Mouse (Mus musculus): ENCODE results near the gene Hrasls. TPM values are rescaled to one million over a fixed set of nuclear protein-coding genes. Genes with fewer than 3 reads are reported as not detected.

Gene Hrasls
- polyA plus RNA-seq, 1 experiment from 2014 or later = 1.4 TPM

- H3K9ac ChIP-seq (replicated peaks; ENCODE audit: low read length) = no peak overlapping the region
- no peak overlapping the region for H3K4me2 ChIP-seq (ENCODE audit: low read depth, low read length)
- no peaks in the 10 kb centered on the region for H3K27me3 ChIP-seq (ENCODE audit: control insufficient read depth, insufficient read depth, low read length)
- no peaks in the 10 kb centered on the region; the same call in 1 of the 2 replicates for H3K4me1 ChIP-seq (ENCODE audit: control insufficient read depth, insufficient read depth, low read length)
- no peak overlapping the region for H3K27ac ChIP-seq (replicated peaks; ENCODE audit: low read depth, low read length)
- WGBS = 90% methylated on average over 1 of the region's 1 CpGs
- no peak for DNase-seq (ENCODE audit: low spot score)
- H3K9me3 ChIP-seq (replicated peaks; ENCODE audit: control insufficient read depth, low read length) = no peaks in the 10 kb centered on the region
- no peak overlapping the region for H3K4me3 ChIP-seq (ENCODE audit: low read depth, low read length)
- no peaks in the 10 kb centered on the region for H3K36me3 ChIP-seq (replicated peaks; ENCODE audit: control insufficient read depth, insufficient read depth, low read depth, low read length)
- ATAC-seq (replicated peaks; ENCODE audit: insufficient number of reproducible peaks, low FRiP score, low TSS enrichment, low read depth) = no peak
Observed at GRCm38 (mm10) chr16:29195156-29195555, 14.3 kb upstream of the Hrasls start.

DNA sequence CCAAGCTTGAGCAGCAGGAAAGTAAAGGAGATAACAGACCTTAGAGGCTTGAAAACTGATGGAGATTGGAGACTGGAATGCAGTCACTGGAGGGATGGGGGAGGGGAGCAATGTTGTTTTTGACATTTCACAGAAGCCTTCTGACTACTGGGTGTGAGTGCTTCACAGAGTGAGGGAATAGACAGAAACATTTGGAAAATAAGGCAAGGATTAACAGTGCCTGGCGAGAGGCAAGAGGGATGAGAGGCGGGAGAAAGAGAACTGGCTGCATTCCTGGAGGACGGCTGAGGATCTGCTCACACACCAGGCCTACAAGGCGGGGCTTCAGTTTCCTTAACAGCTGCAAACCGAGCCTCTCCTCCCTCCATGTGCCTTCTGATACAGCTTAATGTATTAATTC is 11.0 kb upstream of the Hrasls start:
- WGBS = 7% methylated on average over 5 of the region's 5 CpGs
- H3K4me3 ChIP-seq (ENCODE audit: low read depth, low read length) = no peak overlapping the region
- no peak overlapping the region for H3K9ac ChIP-seq (replicated peaks; ENCODE audit: low read length)
- ATAC-seq (replicated peaks; ENCODE audit: insufficient number of reproducible peaks, low FRiP score, low TSS enrichment, low read depth) (0 out of 2 replicates have a peak, but pooled peaks have one; percentile 29), DNase-seq (ENCODE audit: low spot score) (peak; percentile 39)
- no peaks in the 10 kb centered on the region for H3K9me3 ChIP-seq (replicated peaks; ENCODE audit: control insufficient read depth, low read length)
- no peaks in the 10 kb centered on the region; the same call in 1 of the 2 replicates for H3K4me1 ChIP-seq (ENCODE audit: control insufficient read depth, insufficient read depth, low read length)
- no peak overlapping the region for H3K27ac ChIP-seq (replicated peaks; ENCODE audit: low read depth, low read length)
- no peak overlapping the region for H3K4me2 ChIP-seq (ENCODE audit: low read depth, low read length)
- no peaks in the 10 kb centered on the region for H3K27me3 ChIP-seq (ENCODE audit: control insufficient read depth, insufficient read depth, low read length)
- H3K36me3 ChIP-seq (replicated peaks; ENCODE audit: control insufficient read depth, insufficient read depth, low read depth, low read length) = no peaks in the 10 kb centered on the region

GRCm38 (mm10) chr16:29201146-29201545 is 8.3 kb upstream of the Hrasls start:
- no peak overlapping the region for H3K9ac ChIP-seq (replicated peaks; ENCODE audit: low read length)
- H3K4me2 ChIP-seq (ENCODE audit: low read depth, low read length) = no peak overlapping the region
- ATAC-seq (replicated peaks; ENCODE audit: insufficient number of reproducible peaks, low FRiP score, low TSS enrichment, low read depth) (no peak), DNase-seq (ENCODE audit: low spot score) (no peak)
- no peak overlapping the region for H3K27ac ChIP-seq (replicated peaks; ENCODE audit: low read depth, low read length)
- H3K36me3 ChIP-seq (replicated peaks; ENCODE audit: control insufficient read depth, insufficient read depth, low read depth, low read length) = no peaks in the 10 kb centered on the region
- no peak overlapping the region for H3K4me3 ChIP-seq (ENCODE audit: low read depth, low read length)
- no peaks in the 10 kb centered on the region; the same call in 1 of the 2 replicates for H3K4me1 ChIP-seq (ENCODE audit: control insufficient read depth, insufficient read depth, low read length)
- no peaks in the 10 kb centered on the region for H3K27me3 ChIP-seq (ENCODE audit: control insufficient read depth, insufficient read depth, low read length)
- WGBS = 77% methylated on average over 2 of the region's 2 CpGs
- H3K9me3 ChIP-seq (replicated peaks; ENCODE audit: control insufficient read depth, low read length) = no peaks in the 10 kb centered on the region

DNA sequence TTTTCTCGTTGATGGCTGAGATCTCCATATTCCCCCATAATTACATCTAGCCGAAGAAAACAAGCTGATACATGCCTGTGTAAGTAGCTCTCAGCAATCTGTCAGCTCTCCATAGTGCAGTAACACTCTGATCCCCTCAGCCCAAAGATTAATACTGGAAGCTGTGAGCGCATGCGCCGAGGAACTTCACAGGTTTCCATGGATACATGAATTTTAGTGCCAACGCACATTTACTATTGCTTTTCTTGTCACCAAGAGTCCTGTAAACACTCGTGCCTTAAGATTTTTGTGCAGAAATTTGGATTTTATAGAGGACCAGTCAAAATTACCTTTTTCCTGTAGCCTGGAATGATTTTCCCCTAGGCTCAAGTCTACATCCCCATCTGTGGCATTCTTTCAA is 4.6 kb upstream of the Hrasls start:
- H3K4me2 ChIP-seq (ENCODE audit: low read depth, low read length) = no peak overlapping the region
- DNase-seq (ENCODE audit: low spot score) (no peak), ATAC-seq (replicated peaks; ENCODE audit: insufficient number of reproducible peaks, low FRiP score, low TSS enrichment, low read depth) (no peak)
- H3K4me1 ChIP-seq (ENCODE audit: control insufficient read depth, insufficient read depth, low read length) = no peaks in the 10 kb centered on the region
- WGBS = 80% methylated on average over 7 of the region's 7 CpGs
- no peak overlapping the region for H3K27ac ChIP-seq (replicated peaks; ENCODE audit: low read depth, low read length)
- no peak overlapping the region for H3K9ac ChIP-seq (replicated peaks; ENCODE audit: low read length)
- H3K4me3 ChIP-seq (ENCODE audit: low read depth, low read length) = no peak overlapping the region
- no peaks in the 10 kb centered on the region for H3K9me3 ChIP-seq (replicated peaks; ENCODE audit: control insufficient read depth, low read length)
- H3K36me3 ChIP-seq (replicated peaks; ENCODE audit: control insufficient read depth, insufficient read depth, low read depth, low read length) = no peaks in the 10 kb centered on the region
- H3K27me3 ChIP-seq (ENCODE audit: control insufficient read depth, insufficient read depth, low read length) = no peaks in the 10 kb centered on the region

DNA sequence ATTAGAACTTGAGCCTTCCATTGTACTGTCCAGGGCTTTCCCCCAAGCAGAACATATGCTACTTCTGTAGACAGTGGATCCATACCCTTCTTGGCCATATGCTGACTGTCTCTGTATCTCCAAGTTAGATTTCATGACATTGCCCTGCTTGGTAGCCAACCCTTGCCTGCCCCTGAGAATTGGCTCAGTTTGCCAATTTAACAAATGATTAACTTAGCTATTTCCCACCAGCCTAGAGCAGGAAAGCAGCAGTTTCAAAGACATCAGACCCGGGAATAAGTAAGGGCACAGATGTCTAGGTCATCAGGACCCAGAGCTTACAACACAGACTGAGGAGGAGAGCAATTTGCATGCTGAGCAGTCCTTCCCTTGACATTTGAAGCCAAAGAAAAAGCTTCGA is 3.9 kb upstream of the Hrasls start:
- H3K9ac ChIP-seq (replicated peaks; ENCODE audit: low read length) = no peak overlapping the region
- H3K27ac ChIP-seq (replicated peaks; ENCODE audit: low read depth, low read length) = no peak overlapping the region
- no peaks in the 10 kb centered on the region for H3K9me3 ChIP-seq (replicated peaks; ENCODE audit: control insufficient read depth, low read length)
- H3K4me3 ChIP-seq (ENCODE audit: low read depth, low read length) = no peak overlapping the region
- H3K36me3 ChIP-seq (replicated peaks; ENCODE audit: control insufficient read depth, insufficient read depth, low read depth, low read length) = no peaks in the 10 kb centered on the region
- no peaks in the 10 kb centered on the region for H3K4me1 ChIP-seq (ENCODE audit: control insufficient read depth, insufficient read depth, low read length)
- ATAC-seq (replicated peaks; ENCODE audit: insufficient number of reproducible peaks, low FRiP score, low TSS enrichment, low read depth) = no peak
- WGBS = 28% methylated on average over 2 of the region's 2 CpGs
- H3K27me3 ChIP-seq (ENCODE audit: control insufficient read depth, insufficient read depth, low read length) = no peaks in the 10 kb centered on the region
- no peak overlapping the region for H3K4me2 ChIP-seq (ENCODE audit: low read depth, low read length)
- DNase-seq (ENCODE audit: low spot score) = no peak

- Histone ChIP-seq H3K4me3 (ENCODE audit: low read depth, low read length) (no peak overlapping the region), H3K9ac (replicated peaks; ENCODE audit: low read length) (no peak overlapping the region), H3K27ac (replicated peaks; ENCODE audit: low read depth, low read length) (no peak overlapping the region), H3K36me3 (replicated peaks; ENCODE audit: control insufficient read depth, insufficient read depth, low read depth, low read length) (no peaks in the 10 kb centered on the region), H3K27me3 (ENCODE audit: control insufficient read depth, insufficient read depth, low read length) (no peaks in the 10 kb centered on the region), H3K9me3 (replicated peaks; ENCODE audit: control insufficient read depth, low read length) (no peaks in the 10 kb centered on the region), H3K4me2 (ENCODE audit: low read depth, low read length) (no peak overlapping the region), H3K4me1 (ENCODE audit: control insufficient read depth, insufficient read depth, low read length) (no peaks in the 10 kb centered on the region)
- DNase-seq (ENCODE audit: low spot score) (no peak), ATAC-seq (replicated peaks; ENCODE audit: insufficient number of reproducible peaks, low FRiP score, low TSS enrichment, low read depth) (no peak)
- 70% methylated on average over 7 of the region's 7 CpGs for WGBS
Observed at GRCm38 (mm10) chr16:29208841-29209240, 654 bp upstream of the Hrasls start.

DNA sequence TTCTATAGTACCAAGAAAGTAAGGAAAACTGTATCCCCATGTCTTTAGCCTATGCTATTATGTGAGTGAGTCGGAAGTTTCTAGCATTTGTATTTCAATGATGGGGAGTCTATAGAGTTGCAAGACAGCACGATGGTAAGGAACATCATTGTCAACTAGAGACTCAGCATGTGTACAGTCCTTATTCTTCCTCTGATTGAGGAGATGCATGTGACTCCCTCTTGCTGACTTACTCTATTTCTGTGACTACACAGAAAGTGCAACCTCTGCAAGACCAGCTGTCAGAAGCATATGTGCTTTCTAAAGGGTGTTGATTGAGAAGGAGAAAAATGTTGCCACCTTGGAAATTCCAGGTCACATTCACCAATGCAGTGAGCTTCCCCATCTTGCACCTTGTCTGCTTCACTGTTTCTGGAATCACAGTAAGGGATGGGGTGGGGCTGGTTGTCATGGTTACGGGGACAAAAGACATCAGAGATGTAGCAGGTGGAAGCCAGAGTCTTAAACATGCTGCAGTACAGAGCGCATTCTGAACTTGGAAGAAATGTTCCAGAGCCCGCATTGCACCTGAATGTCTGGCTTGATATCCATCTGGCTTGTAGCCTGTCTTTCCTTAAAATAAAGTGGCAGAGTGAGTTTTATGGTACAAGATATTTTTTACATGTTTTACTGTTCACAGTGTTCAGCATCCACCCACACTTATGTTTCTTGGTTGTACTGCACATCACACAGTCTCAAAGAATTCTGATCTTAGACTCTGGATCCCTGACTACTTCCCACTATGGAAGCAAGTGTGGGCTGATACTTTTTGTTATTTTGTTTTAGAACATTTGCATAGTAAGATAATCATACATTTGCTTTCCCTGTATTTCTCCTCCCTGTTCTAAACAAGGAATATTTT is 7.2 kb downstream of the Hrasls start:
- DNase-seq (ENCODE audit: low spot score) = peak; percentile 20
- ATAC-seq (replicated peaks; ENCODE audit: insufficient number of reproducible peaks, low FRiP score, low TSS enrichment, low read depth) = no peak
- no peaks in the 10 kb centered on the region for H3K4me1 ChIP-seq (ENCODE audit: control insufficient read depth, insufficient read depth, low read length)

GRCm38 (mm10) chr16:29235951-29236350 is 26.5 kb downstream of the Hrasls start:
- Histone ChIP-seq H3K9me3 (replicated peaks; ENCODE audit: control insufficient read depth, low read length) (no peaks in the 10 kb centered on the region), H3K9ac (replicated peaks; ENCODE audit: low read length) (no peak overlapping the region), H3K27me3 (ENCODE audit: control insufficient read depth, insufficient read depth, low read length) (no peaks in the 10 kb centered on the region), H3K36me3 (replicated peaks; ENCODE audit: control insufficient read depth, insufficient read depth, low read depth, low read length) (no peaks in the 10 kb centered on the region), H3K4me1 (ENCODE audit: control insufficient read depth, insufficient read depth, low read length) (no peaks in the 10 kb centered on the region), H3K4me3 (ENCODE audit: low read depth, low read length) (no peak overlapping the region), H3K27ac (replicated peaks; ENCODE audit: low read depth, low read length) (no peak overlapping the region), H3K4me2 (ENCODE audit: low read depth, low read length) (no peak overlapping the region)
- DNase-seq (ENCODE audit: low spot score) (no peak), ATAC-seq (replicated peaks; ENCODE audit: insufficient number of reproducible peaks, low FRiP score, low TSS enrichment, low read depth) (no peak)
- 83% methylated on average over 5 of the region's 5 CpGs for WGBS

More for the DNA sequence above, 7.2 kb downstream of the Hrasls start:
- H3K9me3 ChIP-seq (replicated peaks; ENCODE audit: control insufficient read depth, low read length) = no peaks in the 10 kb centered on the region
- H3K4me3 ChIP-seq (ENCODE audit: low read depth, low read length) = no peak overlapping the region
- H3K9ac ChIP-seq (replicated peaks; ENCODE audit: low read length) = no peak overlapping the region
- H3K27me3 ChIP-seq (ENCODE audit: control insufficient read depth, insufficient read depth, low read length) = no peaks in the 10 kb centered on the region
- no peak overlapping the region for H3K4me2 ChIP-seq (ENCODE audit: low read depth, low read length)
- WGBS = 84% methylated on average over 5 of the region's 5 CpGs
- H3K27ac ChIP-seq (replicated peaks; ENCODE audit: low read depth, low read length) = no peak overlapping the region
- H3K36me3 ChIP-seq (replicated peaks; ENCODE audit: control insufficient read depth, insufficient read depth, low read depth, low read length) = no peaks in the 10 kb centered on the region
